Mouse (Mus musculus) limb, embryonic 10.5 days (tissue): ENCODE measurements around the gene Zdhhc20. TPM values are rescaled to one million over a fixed set of nuclear protein-coding genes. Genes with fewer than 3 reads are reported as not detected.
"Not testable (repeated sequence)": the region's sequence is repeated elsewhere in the genome, so short reads cannot be mapped to it uniquely, and the experiment has no call there.

ENCODE experiments used
- DNase-seq: peaks from one replicate; pipeline ENCODE4 v3.0.0-alpha.2; 2017; ENCODE audit warnings: low spot score
- H3K27ac ChIP-seq: fragments of 300-500 bp; sonication (generic); 2 replicates; pipeline ENCODE4 v1.5.1; 2016; ENCODE audit warnings: mild to moderate bottlenecking
- H3K27me3 ChIP-seq: fragments of 300-500 bp; sonication (generic); 2 replicates; pipeline ENCODE4 v1.6.1; 2016; ENCODE audit warnings: low read depth, mild to moderate bottlenecking; ENCODE audit not compliant: poor library complexity, severe bottlenecking
- H3K36me3 ChIP-seq: fragments of 300-500 bp; sonication (generic); 2 replicates; pipeline ENCODE4 v1.6.1; 2016; ENCODE audit warnings: mild to moderate bottlenecking, moderate library complexity
- H3K4me1 ChIP-seq: fragments of 300-500 bp; sonication (generic); 2 replicates; pipeline ENCODE4 v1.6.1; 2016
- H3K4me3 ChIP-seq: fragments of 300-500 bp; sonication (generic); 2 replicates; pipeline ENCODE4 v1.5.1; 2016; ENCODE audit warnings: mild to moderate bottlenecking, moderate library complexity
- H3K9me3 ChIP-seq: fragments of 300-500 bp; sonication (generic); replicated peaks from 2 replicates; pipeline ENCODE4 v1.6.1; 2016; ENCODE audit warnings: mild to moderate bottlenecking
- WGBS: fragments of 180-500 bp; shearing (Covaris S2); methylation state at CpG from one replicate; pipeline ENCODE4 v1.1.7; 2016; 5-methylcytosine and 5-hydroxymethylcytosine counted together
- polyA plus RNA-seq: library from polyadenylated mRNA; unstranded; fragments of >200 nt; fragmentation: Nextera tagmentation; extraction: Ambion mirVana; gene quantifications from 2 replicates; pipeline ENCODE4 v1.2.1, GENCODE M21; 2016

Zdhhc20 gene
- polyA plus RNA-seq, 1 experiment from 2014 or later, result 62.7 TPM

DNA sequence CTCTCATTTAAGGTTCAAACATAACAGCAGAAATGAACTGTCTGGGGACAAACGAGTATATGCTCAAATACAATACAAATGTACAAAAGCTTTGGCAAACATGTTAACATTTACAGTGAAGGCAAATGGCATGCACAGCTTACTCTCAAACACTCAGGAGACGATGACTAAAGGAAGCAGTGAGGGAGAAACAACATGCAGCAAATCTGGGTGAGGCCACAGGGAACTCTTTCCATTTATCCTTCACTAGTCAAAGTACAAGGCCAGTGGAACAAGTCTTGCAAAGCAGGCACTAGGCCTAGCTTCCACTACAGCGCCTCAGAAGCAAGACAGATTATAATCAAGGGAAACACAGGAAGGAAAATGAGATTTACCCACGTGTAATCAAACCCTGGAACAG lies 7.4 kb downstream of the Zdhhc20 start:
- no peak overlapping the region for H3K4me3 ChIP-seq
- H3K36me3 ChIP-seq, result peaks cover 12% of the 10 kb centered on the region
- H3K4me1 ChIP-seq, result peaks cover 4% of the 10 kb centered on the region; the same call in 1 of the 2 replicates
- H3K27me3 ChIP-seq, result no peaks in the 10 kb centered on the region
- H3K9me3 ChIP-seq, result no peaks in the 10 kb centered on the region
- no peak for DNase-seq
- H3K27ac ChIP-seq, result no peak overlapping the region
- WGBS, result 80% methylated on average over 4 of the region's 4 CpGs

DNA sequence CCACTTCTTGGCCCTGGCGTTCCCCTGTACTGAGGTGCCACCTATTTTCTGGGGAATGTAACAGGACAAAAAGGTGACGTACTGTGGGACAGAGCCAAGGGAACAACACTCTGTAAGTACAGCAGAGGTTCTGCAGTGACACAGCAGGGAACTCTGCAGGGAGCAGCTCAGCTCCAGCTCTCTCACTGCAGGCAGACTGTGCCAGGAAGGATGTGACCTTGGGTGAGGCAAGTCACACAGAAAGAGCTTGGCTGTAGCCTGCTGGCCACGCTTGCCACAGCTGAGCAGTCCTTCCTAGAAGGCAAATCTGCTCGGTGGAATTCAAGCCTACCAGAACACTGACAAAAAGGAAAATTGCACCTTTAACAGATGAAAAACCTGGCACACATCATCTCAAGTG lies 8.3 kb downstream of the Zdhhc20 start:
- H3K36me3 ChIP-seq, result peaks cover 11% of the 10 kb centered on the region
- no peak overlapping the region for H3K27ac ChIP-seq
- peaks cover 4% of the 10 kb centered on the region; the same call in 1 of the 2 replicates for H3K4me1 ChIP-seq
- H3K9me3 ChIP-seq, result no peaks in the 10 kb centered on the region
- WGBS, result 62% methylated on average over 4 of the region's 4 CpGs
- no peaks in the 10 kb centered on the region for H3K27me3 ChIP-seq
- H3K4me3 ChIP-seq, result no peak overlapping the region
- no peak for DNase-seq

DNA sequence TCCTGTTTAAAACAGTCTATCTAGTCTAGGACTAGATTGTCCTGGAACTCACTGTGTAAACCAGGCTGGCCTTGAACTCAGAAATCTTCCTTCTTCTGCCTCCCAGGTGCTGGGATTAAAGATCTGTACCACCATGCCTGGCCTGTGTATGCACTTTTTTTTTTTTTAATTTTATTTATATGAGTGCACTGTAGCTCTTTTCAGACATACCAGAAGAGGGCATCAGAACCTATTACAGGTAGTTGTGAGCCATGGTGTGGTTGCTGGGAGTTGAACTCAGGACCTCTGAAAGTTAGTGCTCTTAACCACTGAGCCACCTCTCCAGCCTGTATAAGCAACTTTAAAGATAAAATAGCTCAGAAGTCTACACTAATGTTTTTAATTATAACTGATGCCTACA lies 9.0 kb downstream of the Zdhhc20 start:
- Histone ChIP-seq H3K4me1 (peaks cover 4% of the 10 kb centered on the region; the same call in 1 of the 2 replicates), H3K4me3 (no peak overlapping the region), H3K27me3 (no peaks in the 10 kb centered on the region), H3K36me3 (peaks cover 7% of the 10 kb centered on the region), H3K9me3 (no peaks in the 10 kb centered on the region), H3K27ac (no peak overlapping the region)
- no peak for DNase-seq

DNA sequence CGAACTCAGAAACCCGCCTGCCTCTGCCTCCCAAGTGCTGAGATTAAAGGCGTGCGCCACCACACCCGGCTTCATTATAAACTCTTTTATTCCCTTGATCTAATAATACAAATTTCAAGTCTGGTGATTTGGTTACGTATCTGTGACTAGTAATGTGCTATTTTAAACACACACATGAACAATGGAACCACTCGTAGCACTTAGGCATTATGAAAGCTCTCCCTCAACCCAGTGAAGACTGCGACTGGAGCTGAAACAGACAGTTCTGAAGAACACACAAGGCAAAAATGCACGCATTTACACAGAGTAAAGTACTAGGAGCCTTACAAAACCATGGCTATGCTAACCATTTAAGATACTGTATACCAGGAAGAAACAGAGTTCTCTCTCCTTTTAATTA lies 12.2 kb downstream of the Zdhhc20 start:
- WGBS, result 97% methylated on average over 9 of the region's 9 CpGs
- H3K27me3 ChIP-seq, result no peaks in the 10 kb centered on the region
- peaks cover 15% of the 10 kb centered on the region for H3K36me3 ChIP-seq
- H3K4me1 ChIP-seq, result peaks cover 4% of the 10 kb centered on the region; the same call in 1 of the 2 replicates
- H3K27ac ChIP-seq, result no peak overlapping the region
- H3K4me3 ChIP-seq, result no peak overlapping the region
- no peak for DNase-seq
- no peaks in the 10 kb centered on the region for H3K9me3 ChIP-seq

DNA sequence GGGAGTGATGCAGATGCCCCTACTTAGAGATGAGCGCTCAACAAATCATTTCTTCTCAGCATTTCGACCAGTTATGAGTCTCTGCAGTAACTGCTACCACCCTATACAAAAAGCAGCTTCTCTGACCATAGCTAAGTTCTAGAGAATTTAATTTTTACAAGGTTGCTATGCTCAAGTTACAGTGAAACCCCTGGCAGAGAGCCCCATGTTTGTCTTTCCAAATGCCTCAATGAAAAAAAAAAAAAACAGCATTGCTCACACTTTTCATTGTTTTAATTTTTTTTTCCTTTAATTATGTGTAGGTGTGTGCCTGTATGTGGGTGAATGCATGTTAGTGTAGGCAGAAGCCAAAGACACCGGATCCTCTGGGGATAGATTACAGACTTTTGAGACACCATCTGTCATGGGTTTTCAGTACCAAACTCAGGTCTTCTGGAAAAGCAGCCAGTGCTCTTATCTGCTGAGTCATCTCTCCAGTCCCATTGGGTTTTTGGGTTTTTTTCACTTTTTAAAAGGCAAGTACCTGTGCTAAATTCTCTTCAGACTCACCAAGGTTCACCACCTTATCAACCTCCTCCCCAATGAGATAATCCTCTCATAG lies 23.3 kb downstream of the Zdhhc20 start:
- Histone ChIP-seq H3K27ac (no peak overlapping the region), H3K36me3 (peaks cover 73% of the 10 kb centered on the region)
- 96% methylated on average over 3 of the region's 3 CpGs for WGBS

DNA sequence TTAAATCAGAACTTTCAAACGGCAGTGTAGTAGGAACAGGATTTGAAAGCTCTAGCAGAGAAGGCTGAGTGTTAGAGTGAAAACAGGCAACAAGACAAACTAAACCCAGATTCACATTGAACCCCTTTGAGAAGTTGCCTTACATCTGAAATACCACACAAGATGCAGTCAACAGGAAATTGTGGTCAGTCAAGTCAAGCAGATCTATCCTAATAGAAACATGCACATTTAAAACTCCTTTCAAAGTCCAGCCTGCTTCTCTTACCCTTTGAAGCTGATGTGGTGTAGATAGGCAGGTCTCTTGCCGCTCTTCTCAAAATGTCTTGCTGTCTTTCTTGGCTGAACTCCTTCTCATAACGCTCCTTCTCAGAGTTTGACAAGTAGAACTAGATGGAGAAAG lies 24.8 kb downstream of the Zdhhc20 start:
- 95% methylated on average over 3 of the region's 3 CpGs for WGBS
- Histone ChIP-seq H3K27ac (no peak overlapping the region), H3K27me3 (no peaks in the 10 kb centered on the region), H3K4me3 (no peak overlapping the region), H3K4me1 (no peaks in the 10 kb centered on the region), H3K36me3 (peaks cover 79% of the 10 kb centered on the region), H3K9me3 (no peaks in the 10 kb centered on the region)
- DNase-seq, result no peak

More for the DNA sequence above, 23.3 kb downstream of the Zdhhc20 start:
- Histone ChIP-seq H3K4me3 (no peak overlapping the region), H3K4me1 (no peaks in the 10 kb centered on the region), H3K9me3 (no peaks in the 10 kb centered on the region), H3K27me3 (no peaks in the 10 kb centered on the region)
- no peak for DNase-seq

DNA sequence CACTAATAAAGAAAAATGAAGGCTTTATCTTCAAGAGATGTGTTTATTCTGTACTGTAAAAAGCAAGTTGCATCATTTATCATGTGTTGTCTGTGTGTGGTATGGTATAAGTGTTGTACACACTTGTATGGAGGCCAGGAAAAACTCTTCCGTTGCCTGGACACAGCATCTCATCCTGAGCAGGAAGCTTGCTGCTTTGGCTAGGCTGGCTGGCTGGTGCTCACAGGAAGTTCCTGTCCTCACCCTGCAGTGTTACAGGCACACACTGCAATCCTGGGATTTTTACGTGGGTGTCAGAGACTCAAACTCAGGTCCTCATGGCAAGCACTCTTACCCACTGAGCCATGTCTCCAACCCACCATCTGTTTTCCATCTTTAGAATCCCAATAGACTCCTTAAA lies 26.9 kb downstream of the Zdhhc20 start:
- H3K4me1 ChIP-seq, result no peaks in the 10 kb centered on the region
- peaks cover 79% of the 10 kb centered on the region for H3K36me3 ChIP-seq
- WGBS, result 72% methylated on average over 2 of the region's 2 CpGs
- H3K9me3 ChIP-seq, result no peaks in the 10 kb centered on the region
- no peaks in the 10 kb centered on the region for H3K27me3 ChIP-seq
- no peak overlapping the region for H3K27ac ChIP-seq
- no peak for DNase-seq
- no peak overlapping the region for H3K4me3 ChIP-seq

DNA sequence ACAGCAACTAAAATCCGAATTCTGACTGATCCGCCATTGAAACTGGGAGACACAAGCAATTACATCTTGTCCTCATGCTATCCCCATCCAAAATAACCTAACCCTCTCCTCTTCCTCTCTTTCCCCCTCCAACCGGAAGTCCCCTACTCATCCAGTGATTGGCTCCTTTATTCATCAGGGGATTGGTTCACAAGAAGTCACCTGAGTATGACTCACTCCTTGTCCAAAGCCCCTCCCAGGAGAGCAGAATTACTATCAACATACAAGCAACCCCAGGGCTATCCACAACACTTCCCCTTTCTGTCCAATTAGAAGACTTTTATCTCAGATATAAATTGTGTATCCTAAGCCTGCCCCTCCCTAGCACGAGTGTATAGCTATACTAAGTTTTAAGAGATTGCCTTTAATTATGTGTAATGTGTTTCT lies 28.1 kb downstream of the Zdhhc20 start:
- no peak overlapping the region for H3K4me3 ChIP-seq
- WGBS, result 92% methylated on average over 4 of the region's 4 CpGs
- no peaks in the 10 kb centered on the region for H3K27me3 ChIP-seq
- H3K27ac ChIP-seq, result no peak overlapping the region
- no peaks in the 10 kb centered on the region for H3K9me3 ChIP-seq
- H3K4me1 ChIP-seq, result no peaks in the 10 kb centered on the region
- no peak for DNase-seq
- peaks cover 82% of the 10 kb centered on the region for H3K36me3 ChIP-seq

DNA sequence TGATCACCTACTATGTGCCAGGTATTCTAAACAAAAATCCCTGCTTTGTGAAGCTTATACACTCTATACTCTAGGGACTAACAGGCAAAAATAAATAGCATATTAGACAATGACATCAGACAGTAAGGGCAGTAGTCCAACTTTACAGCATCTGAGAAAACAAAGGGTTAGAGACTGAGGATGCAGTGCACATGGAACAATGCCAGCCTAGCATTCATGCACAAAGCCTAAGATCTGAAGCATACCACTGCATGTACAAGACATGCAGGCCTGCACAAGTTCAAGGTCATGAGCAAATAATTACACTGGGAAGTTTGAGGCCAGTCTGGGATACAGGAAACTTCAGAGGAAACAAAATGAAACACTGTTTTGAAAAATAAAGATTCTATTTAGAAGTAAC lies 30.6 kb downstream of the Zdhhc20 start:
- H3K27me3 ChIP-seq, result no peaks in the 10 kb centered on the region
- H3K36me3 ChIP-seq, result peaks cover 78% of the 10 kb centered on the region
- no peak for DNase-seq

DNA sequence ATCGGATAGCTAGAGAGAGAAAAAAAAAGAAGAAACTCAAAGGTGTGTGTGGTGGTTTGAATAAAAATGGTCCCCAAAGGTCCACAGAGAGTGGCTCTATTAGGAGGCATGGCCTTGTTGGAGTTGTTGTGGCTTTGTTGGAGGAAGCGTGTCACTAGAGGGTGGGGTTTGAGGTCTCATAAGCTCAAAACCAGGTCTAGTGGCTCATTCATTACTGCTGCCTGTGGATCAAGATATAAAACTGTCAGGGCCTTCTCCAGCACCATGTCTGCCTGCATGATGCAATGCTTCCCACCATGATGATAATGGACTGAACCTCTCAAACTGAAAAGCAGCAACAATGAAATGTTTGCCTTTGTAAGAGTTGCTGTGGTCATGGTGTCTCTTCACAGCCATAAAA lies 31.5 kb downstream of the Zdhhc20 start:
- no peak overlapping the region for H3K27ac ChIP-seq
- 94% methylated on average over 2 of the region's 2 CpGs for WGBS
- H3K9me3 ChIP-seq, result no peaks in the 10 kb centered on the region
- no peak for DNase-seq
- no peak overlapping the region for H3K4me3 ChIP-seq
- H3K4me1 ChIP-seq, result no peaks in the 10 kb centered on the region
- no peaks in the 10 kb centered on the region for H3K27me3 ChIP-seq
- peaks cover 69% of the 10 kb centered on the region for H3K36me3 ChIP-seq

More for the DNA sequence above, 30.6 kb downstream of the Zdhhc20 start:
- Histone ChIP-seq H3K27ac (no peak overlapping the region), H3K4me3 (no peak overlapping the region), H3K4me1 (no peaks in the 10 kb centered on the region), H3K9me3 (no peaks in the 10 kb centered on the region)

DNA sequence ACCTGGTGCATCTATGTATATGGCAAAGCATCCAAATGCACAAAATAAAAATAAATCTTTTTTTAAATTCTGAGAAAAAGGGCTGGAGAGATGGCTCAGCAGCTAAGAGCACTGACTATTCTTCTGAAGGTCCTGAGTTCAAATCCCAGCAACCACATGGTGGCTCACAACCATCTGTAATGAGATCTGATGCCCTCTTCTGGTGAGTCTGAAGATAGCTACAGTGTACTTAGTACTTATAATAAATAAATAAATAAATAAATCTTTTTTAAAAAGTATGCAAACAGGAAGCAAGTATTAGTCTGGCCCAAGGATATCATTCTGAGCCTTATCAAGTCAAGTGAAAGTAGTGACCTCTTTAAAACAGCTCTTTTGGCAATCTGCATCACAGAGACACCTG lies 34.0 kb downstream of the Zdhhc20 start:
- peaks cover 62% of the 10 kb centered on the region for H3K36me3 ChIP-seq
- not testable (repeated sequence) for H3K27me3 ChIP-seq, H3K4me3 ChIP-seq, DNase-seq, H3K4me1 ChIP-seq, H3K27ac ChIP-seq, H3K9me3 ChIP-seq

DNA sequence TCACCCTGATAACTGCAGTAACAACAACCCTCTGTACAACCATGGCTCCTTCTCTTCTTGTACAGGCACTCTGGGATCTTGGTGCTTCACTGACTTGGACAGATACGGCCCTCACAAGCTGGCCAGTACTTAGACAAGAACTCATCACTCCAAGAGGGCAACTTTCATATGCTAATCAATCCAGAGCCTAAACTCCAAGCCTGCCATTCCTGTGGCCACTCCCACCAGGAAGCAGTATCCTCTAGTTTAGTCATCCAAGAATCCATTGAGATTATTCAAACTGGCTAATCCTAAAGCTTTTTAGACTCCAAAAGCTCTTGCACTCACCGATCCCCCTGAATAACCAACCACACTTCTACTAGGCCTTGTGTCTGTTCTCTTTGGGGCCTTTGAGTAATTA lies 37.1 kb downstream of the Zdhhc20 start:
- Histone ChIP-seq H3K27me3 (no peaks in the 10 kb centered on the region), H3K4me3 (no peak overlapping the region), H3K36me3 (peaks cover 57% of the 10 kb centered on the region), H3K9me3 (no peaks in the 10 kb centered on the region), H3K4me1 (no peaks in the 10 kb centered on the region), H3K27ac (no peak overlapping the region)
- WGBS, result 93% methylated on average over 2 of the region's 2 CpGs
- DNase-seq, result no peak

DNA sequence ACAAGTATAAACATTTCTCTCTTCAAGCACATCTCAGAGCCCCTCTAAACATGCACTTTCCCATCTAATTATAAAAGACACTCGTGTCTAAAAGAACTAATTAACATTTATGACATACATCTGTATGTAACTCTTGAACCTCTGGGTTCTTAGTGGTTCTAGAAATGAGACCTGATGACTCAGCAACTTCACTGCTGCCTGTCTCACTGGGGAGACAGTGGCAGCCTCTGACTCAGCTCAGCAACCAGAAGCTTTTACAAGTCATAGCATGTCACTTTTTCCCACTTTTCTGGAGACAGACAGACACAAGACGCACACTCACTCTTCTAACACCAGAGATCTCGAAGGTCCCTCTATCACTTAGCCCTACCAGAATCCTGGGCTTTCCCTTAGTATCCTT lies 39.7 kb downstream of the Zdhhc20 start:
- Histone ChIP-seq H3K27me3 (no peaks in the 10 kb centered on the region), H3K4me1 (no peaks in the 10 kb centered on the region), H3K9me3 (no peaks in the 10 kb centered on the region), H3K27ac (no peak overlapping the region), H3K4me3 (no peak overlapping the region), H3K36me3 (peaks cover 56% of the 10 kb centered on the region)
- DNase-seq, result no peak
- 91% methylated on average over 3 of the region's 3 CpGs for WGBS

DNA sequence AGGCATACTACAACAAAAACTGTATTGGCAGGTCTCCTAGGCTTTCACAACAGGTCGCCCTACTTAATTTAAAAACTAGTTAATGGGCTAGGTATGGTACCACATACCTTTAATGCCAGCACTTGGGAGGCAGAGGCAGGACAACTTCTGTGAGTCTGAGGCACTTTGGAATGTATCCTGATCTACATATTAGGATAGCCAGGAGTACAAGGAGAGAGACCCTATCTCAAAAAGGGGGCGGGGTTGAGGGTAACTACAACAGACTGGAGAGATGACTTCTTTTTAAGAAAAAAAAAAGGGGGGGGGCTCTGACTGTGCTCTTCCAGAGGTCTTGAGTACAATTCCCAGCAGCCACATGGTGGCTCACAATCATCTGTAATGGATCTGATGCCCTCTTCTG lies 41.4 kb downstream of the Zdhhc20 start:
- WGBS, result 99% methylated on average over 2 of the region's 2 CpGs
- Histone ChIP-seq H3K9me3 (no peaks in the 10 kb centered on the region), H3K4me1 (no peaks in the 10 kb centered on the region), H3K36me3 (peaks cover 70% of the 10 kb centered on the region), H3K27me3 (no peaks in the 10 kb centered on the region), H3K27ac (no peak overlapping the region), H3K4me3 (no peak overlapping the region)
- no peak for DNase-seq
